Mouse (Mus musculus) forebrain, embryonic 13.5 days (tissue): ENCODE measurements around the gene Gpx3. TPM values are rescaled to one million over a fixed set of nuclear protein-coding genes. Genes with fewer than 3 reads are reported as not detected.

Experiments used
- ATAC-seq: fragments of 200-750 bp; cut with Nextera tagmentation; 2 replicates; pipeline ENCODE4 v1.8.0; 2017
- H3K27ac ChIP-seq: fragments of 300-500 bp; sonication (generic); 2 replicates; pipeline ENCODE4 v1.5.1; 2015; ENCODE audit warnings: inconsistent platforms, mild to moderate bottlenecking, moderate library complexity
- H3K27me3 ChIP-seq: fragments of 300-500 bp; sonication (generic); 2 replicates; pipeline ENCODE4 v1.6.1; 2015; ENCODE audit warnings: mild to moderate bottlenecking, inconsistent platforms
- H3K36me3 ChIP-seq: fragments of 300-500 bp; sonication (generic); 2 replicates; pipeline ENCODE4 v1.6.1; 2015; ENCODE audit warnings: mild to moderate bottlenecking, inconsistent platforms; ENCODE audit not compliant: poor library complexity, severe bottlenecking
- H3K4me1 ChIP-seq: fragments of 300-500 bp; sonication (generic); 2 replicates; pipeline ENCODE4 v1.6.1; 2015; ENCODE audit warnings: inconsistent platforms
- H3K4me2 ChIP-seq: fragments of 300-500 bp; sonication (generic); 2 replicates; pipeline ENCODE4 v1.6.1; 2015; ENCODE audit warnings: inconsistent platforms, mild to moderate bottlenecking, moderate library complexity
- H3K4me3 ChIP-seq: fragments of 300-500 bp; sonication (generic); 2 replicates; pipeline ENCODE4 v1.5.1; 2015; ENCODE audit warnings: mild to moderate bottlenecking, inconsistent platforms
- H3K9ac ChIP-seq: fragments of 300-500 bp; sonication (generic); 2 replicates; pipeline ENCODE4 v1.6.1; 2015; ENCODE audit warnings: mild to moderate bottlenecking, inconsistent platforms
- H3K9me3 ChIP-seq: fragments of 300-500 bp; sonication (generic); replicated peaks from 2 replicates; pipeline ENCODE4 v1.6.1; 2016; ENCODE audit warnings: inconsistent platforms
- WGBS: fragments of 180-500 bp; shearing (Covaris S2); methylation state at CpG from one replicate; pipeline ENCODE4 v1.1.7; 2015; 5-methylcytosine and 5-hydroxymethylcytosine counted together
- polyA plus RNA-seq: library from polyadenylated mRNA; unstranded; fragments of >200 nt; fragmentation: Nextera tagmentation; extraction: Ambion mirVana; gene quantifications from 2 replicates; pipeline ENCODE4 v1.2.1, GENCODE M21; 2015

Gpx3 gene
- polyA plus RNA-seq, 1 experiment from 2014 or later, result 17.9 TPM

GRCm38 (mm10) chr11:54867049-54867385, 35.2 kb upstream of the Gpx3 start:
- Histone ChIP-seq H3K4me1 (peaks cover 27% of the 10 kb centered on the region), H3K27me3 (no peaks in the 10 kb centered on the region), H3K4me2 (peak overlapping the region; percentile 73), H3K9me3 (no peaks in the 10 kb centered on the region), H3K4me3 (peak overlapping the region; percentile 86), H3K27ac (peak overlapping the region; percentile 89), H3K36me3 (peaks cover 30% of the 10 kb centered on the region), H3K9ac (peak overlapping the region; percentile 98)
- peak; percentile 1; the same call in 1 of the 2 replicates for ATAC-seq
- 3% methylated on average over 5 of the region's 5 CpGs for WGBS

GRCm38 (mm10) chr11:54867903-54868434, 34.3 kb upstream of the Gpx3 start:
- no peak overlapping the region for H3K9ac ChIP-seq
- no peak for ATAC-seq

DNA sequence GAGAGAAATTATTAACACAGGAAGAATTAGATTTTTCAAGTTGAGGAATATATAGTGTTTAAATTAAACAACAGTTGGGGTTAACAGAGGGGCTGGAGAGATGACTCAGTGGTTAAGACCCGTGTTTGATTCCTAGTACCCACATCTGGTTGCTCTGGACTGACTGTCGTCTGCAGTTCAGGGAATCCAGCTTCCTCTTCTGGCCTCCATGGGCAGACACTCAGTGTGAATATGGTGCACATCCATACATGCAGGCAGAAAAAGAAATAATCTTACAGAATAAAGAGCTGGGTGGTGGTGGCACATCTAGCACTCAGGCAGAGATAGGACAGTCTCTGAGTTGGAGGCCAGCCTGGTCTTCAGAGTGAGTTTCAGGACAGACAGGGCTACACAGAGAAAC, 33.8 kb upstream of the Gpx3 start:
- Histone ChIP-seq H3K27me3 (no peaks in the 10 kb centered on the region), H3K9me3 (no peaks in the 10 kb centered on the region), H3K36me3 (peaks cover 43% of the 10 kb centered on the region), H3K4me1 (peaks cover 27% of the 10 kb centered on the region), H3K9ac (no peak overlapping the region), H3K4me3 (0 out of 2 replicates have a peak overlapping the region, but pooled peaks have one; percentile 86), H3K4me2 (peak overlapping the region; percentile 73), H3K27ac (no peak overlapping the region)
- WGBS, result 73% methylated on average over 2 of the region's 2 CpGs
- no peak for ATAC-seq

More at GRCm38 (mm10) chr11:54867903-54868434, 34.3 kb upstream of the Gpx3 start:
- Histone ChIP-seq H3K36me3 (peaks cover 39% of the 10 kb centered on the region), H3K27me3 (no peaks in the 10 kb centered on the region), H3K9me3 (no peaks in the 10 kb centered on the region), H3K4me2 (peak overlapping the region; percentile 73), H3K4me1 (peaks cover 27% of the 10 kb centered on the region), H3K27ac (no peak overlapping the region), H3K4me3 (peak overlapping the region; percentile 86)
- WGBS, result 91% methylated on average over 3 of the region's 3 CpGs

DNA sequence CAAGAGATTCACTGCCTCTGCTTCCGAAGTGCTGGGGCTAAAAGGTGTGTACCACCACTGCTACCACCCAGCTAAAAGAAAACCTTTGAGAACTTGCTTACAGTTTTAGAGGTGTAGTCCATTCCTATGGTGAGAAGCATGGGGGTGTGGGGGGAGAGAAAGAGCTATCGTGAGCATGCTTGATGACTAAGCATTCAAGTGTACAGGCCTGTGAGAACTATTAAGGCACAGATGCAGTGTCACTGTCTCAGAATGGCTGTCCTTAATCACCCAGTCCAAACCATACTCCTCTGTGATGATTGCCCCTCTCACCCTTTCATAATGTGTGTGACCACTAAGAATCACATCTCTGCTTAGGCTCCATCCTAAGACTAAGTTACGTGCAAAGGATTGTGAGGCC, 32.9 kb upstream of the Gpx3 start:
- 0 out of 2 replicates have a peak overlapping the region, but pooled peaks have one; percentile 3 for H3K9ac ChIP-seq
- no peak for ATAC-seq
- 86% methylated on average over 3 of the region's 3 CpGs for WGBS

DNA sequence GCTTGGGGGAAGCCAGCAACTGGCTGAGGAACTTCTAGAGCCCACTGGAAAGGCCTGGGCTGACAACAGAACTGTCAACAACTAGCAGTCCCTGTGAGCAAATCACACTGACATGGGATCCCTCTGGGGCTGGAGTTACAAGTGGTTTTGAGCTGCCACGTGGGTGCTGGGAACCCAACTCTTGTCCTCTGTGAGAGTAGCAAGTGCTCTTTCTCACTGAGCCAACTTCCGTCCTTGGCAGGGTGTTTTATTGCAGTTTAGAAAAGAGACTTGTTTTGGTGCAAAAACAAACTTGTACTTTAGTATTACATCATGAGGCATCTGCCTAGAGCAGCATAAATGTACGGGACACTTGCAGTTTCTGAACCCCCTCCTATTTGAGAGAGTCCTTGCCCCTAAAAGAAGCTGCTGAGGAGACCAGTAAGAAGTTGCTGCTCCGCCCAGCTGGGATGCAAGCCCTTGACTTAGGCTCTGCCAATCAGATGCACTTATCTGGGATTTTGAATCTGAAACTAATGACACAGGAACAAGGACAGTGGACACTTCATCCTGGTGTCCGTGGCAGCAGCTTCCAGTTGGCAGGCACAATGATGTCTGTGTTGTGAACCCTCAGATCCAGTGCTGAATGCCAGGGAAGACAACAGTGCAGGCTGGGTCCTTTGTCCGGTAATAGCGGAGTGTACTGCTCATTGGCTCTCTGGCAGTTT, 30.3 kb upstream of the Gpx3 start:
- Histone ChIP-seq H3K4me2 (no peak overlapping the region), H3K36me3 (peaks cover 56% of the 10 kb centered on the region), H3K27ac (no peak overlapping the region), H3K4me1 (peaks cover 27% of the 10 kb centered on the region), H3K27me3 (no peaks in the 10 kb centered on the region), H3K4me3 (no peak overlapping the region), H3K9me3 (no peaks in the 10 kb centered on the region), H3K9ac (no peak overlapping the region)
- 76% methylated on average over 7 of the region's 7 CpGs for WGBS
- no peak for ATAC-seq

More for the DNA sequence above, 32.9 kb upstream of the Gpx3 start:
- Histone ChIP-seq H3K27me3 (no peaks in the 10 kb centered on the region), H3K4me3 (no peak overlapping the region), H3K4me1 (peaks cover 27% of the 10 kb centered on the region), H3K27ac (no peak overlapping the region), H3K4me2 (peak overlapping the region; percentile 73; the same call in 1 of the 2 replicates), H3K36me3 (peaks cover 52% of the 10 kb centered on the region), H3K9me3 (no peaks in the 10 kb centered on the region)

DNA sequence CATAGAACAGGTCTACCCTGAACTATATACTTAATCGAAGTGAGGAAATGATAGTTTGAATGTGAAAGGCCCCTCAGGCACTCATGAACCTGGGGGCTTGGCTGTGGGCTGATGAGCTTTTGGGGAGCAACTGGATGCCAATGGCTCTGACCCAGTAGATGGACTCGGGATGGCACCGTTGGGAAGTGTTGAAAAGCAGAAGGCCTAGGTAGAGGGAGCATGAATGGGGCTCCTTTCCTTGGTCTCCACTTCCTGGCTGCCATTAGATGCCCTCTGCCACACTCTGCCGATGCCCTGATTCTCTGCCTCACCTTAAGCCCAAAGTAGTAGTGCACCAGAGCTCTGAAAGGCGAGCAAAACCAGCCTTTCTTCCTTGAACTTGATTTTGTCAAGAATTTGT, 26.2 kb upstream of the Gpx3 start:
- Histone ChIP-seq H3K27me3 (no peaks in the 10 kb centered on the region), H3K4me1 (no peaks in the 10 kb centered on the region), H3K36me3 (peaks cover 36% of the 10 kb centered on the region), H3K9ac (no peak overlapping the region), H3K4me2 (no peak overlapping the region), H3K9me3 (no peaks in the 10 kb centered on the region), H3K4me3 (no peak overlapping the region), H3K27ac (no peak overlapping the region)
- ATAC-seq, result no peak
- 94% methylated on average over 5 of the region's 5 CpGs for WGBS

- Histone ChIP-seq H3K27ac (no peak overlapping the region), H3K9me3 (no peaks in the 10 kb centered on the region), H3K4me2 (no peak overlapping the region), H3K4me1 (no peaks in the 10 kb centered on the region), H3K27me3 (no peaks in the 10 kb centered on the region), H3K9ac (no peak overlapping the region), H3K4me3 (no peak overlapping the region), H3K36me3 (peaks cover 8% of the 10 kb centered on the region)
- WGBS, result 88% methylated on average over 6 of the region's 6 CpGs
- no peak for ATAC-seq
Observed at GRCm38 (mm10) chr11:54878893-54879292, 23.4 kb upstream of the Gpx3 start.

- no peak overlapping the region for H3K27ac ChIP-seq
- 46% methylated on average over 4 of the region's 4 CpGs for WGBS
- peaks cover 3% of the 10 kb centered on the region for H3K36me3 ChIP-seq
- no peak overlapping the region for H3K4me2 ChIP-seq
- H3K4me1 ChIP-seq, result no peaks in the 10 kb centered on the region
- no peaks in the 10 kb centered on the region for H3K9me3 ChIP-seq
- no peak overlapping the region for H3K9ac ChIP-seq
- H3K27me3 ChIP-seq, result no peaks in the 10 kb centered on the region
- ATAC-seq, result peak; percentile 38; the same call in 1 of the 2 replicates
- no peak overlapping the region for H3K4me3 ChIP-seq
Observed at GRCm38 (mm10) chr11:54879434-54879833, 22.8 kb upstream of the Gpx3 start.

DNA sequence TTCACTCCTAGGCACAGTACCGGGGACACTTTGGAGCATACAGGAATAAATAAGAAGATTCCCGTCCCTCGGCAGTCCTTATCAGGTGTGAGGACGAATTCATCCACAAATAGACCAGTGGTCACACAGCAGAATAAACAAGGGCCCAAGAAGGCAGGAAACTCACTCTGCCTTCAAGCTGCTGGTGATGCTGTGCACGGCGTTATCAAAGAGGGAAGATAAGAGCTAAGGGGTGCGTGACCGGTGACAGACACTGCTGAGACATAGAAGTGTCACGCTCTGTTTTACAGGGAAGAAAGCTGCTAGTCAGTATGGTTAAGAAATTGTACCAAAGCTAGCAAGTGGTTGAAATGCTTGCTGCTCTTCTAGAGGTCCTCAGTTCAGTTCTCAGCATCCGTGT, 22.3 kb upstream of the Gpx3 start:
- H3K4me3 ChIP-seq, result no peak overlapping the region
- no peaks in the 10 kb centered on the region for H3K9me3 ChIP-seq
- no peaks in the 10 kb centered on the region for H3K27me3 ChIP-seq
- H3K4me1 ChIP-seq, result no peaks in the 10 kb centered on the region
- H3K9ac ChIP-seq, result no peak overlapping the region
- H3K36me3 ChIP-seq, result 0 out of 2 replicates have a peak, but pooled peaks cover 2% of the 10 kb centered on the region
- no peak overlapping the region for H3K4me2 ChIP-seq
- no peak overlapping the region for H3K27ac ChIP-seq
- ATAC-seq, result no peak
- 86% methylated on average over 10 of the region's 10 CpGs for WGBS

DNA sequence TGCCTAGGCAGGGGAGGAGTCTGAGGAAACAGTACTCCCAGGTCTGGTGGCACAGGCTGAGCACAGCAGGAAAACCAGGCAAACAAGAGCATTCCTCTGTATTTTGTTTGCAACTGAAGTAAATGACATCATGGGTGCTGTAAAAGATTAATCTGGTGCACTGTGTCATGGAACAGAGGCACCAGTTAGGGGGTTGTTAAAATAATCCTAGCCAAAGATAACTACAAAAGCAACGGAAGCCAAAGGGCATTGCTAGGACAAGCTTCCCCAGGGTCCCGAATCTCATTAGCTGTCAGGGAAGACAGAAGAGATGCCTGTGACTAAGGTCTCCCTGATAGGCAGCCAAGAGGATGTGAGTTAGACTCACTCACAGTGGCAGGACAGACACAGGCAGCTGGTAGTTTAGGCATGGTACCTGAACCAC, 21.2 kb upstream of the Gpx3 start:
- Histone ChIP-seq H3K27ac (no peak overlapping the region), H3K4me3 (no peak overlapping the region), H3K9ac (no peak overlapping the region), H3K4me2 (no peak overlapping the region), H3K4me1 (no peaks in the 10 kb centered on the region), H3K9me3 (no peaks in the 10 kb centered on the region), H3K36me3 (no peaks in the 10 kb centered on the region), H3K27me3 (no peaks in the 10 kb centered on the region)
- 9% methylated on average over 2 of the region's 2 CpGs for WGBS
- ATAC-seq, result no peak

- no peaks in the 10 kb centered on the region for H3K27me3 ChIP-seq
- no peak for ATAC-seq
- no peak overlapping the region for H3K9ac ChIP-seq
- H3K9me3 ChIP-seq, result no peaks in the 10 kb centered on the region
- WGBS, result 52% methylated on average over 8 of the region's 8 CpGs
- H3K4me3 ChIP-seq, result no peak overlapping the region
- no peaks in the 10 kb centered on the region for H3K4me1 ChIP-seq
- H3K4me2 ChIP-seq, result no peak overlapping the region
- H3K36me3 ChIP-seq, result no peaks in the 10 kb centered on the region
- H3K27ac ChIP-seq, result no peak overlapping the region
Observed at GRCm38 (mm10) chr11:54882671-54883070, 19.6 kb upstream of the Gpx3 start.

- Histone ChIP-seq H3K9ac (no peak overlapping the region), H3K27ac (no peak overlapping the region), H3K9me3 (no peaks in the 10 kb centered on the region), H3K36me3 (no peaks in the 10 kb centered on the region), H3K4me1 (no peaks in the 10 kb centered on the region), H3K4me3 (no peak overlapping the region), H3K4me2 (no peak overlapping the region), H3K27me3 (no peaks in the 10 kb centered on the region)
- WGBS, result 83% methylated on average over 5 of the region's 5 CpGs
- no peak for ATAC-seq
Observed at GRCm38 (mm10) chr11:54884197-54884828, 17.9 kb upstream of the Gpx3 start.
